Mouse (Mus musculus) heart, postnatal 4 days (tissue): ENCODE measurements around the gene Fam57b. TPM values are rescaled to one million over a fixed set of nuclear protein-coding genes. Genes with fewer than 3 reads are reported as not detected.

Experiments
- total RNA-seq, 2 experiments: library from RNA; stranded (reverse); gene quantifications; 2 replicates each; pipeline ENCODE4 v1.2.3; 2021

Gene Fam57b
- total RNA-seq, 2 experiments from 2014 or later: 7.7 to 9.3 TPM

Other genes with a start within 250 kb of the Fam57b start
- 100 to 1,000 TPM; 159 to 161 TPM for gene Eif3c, start 231.3 kb upstream of the Fam57b start, total RNA-seq
- under 1 TPM; 0.21 to 0.95 TPM for gene Apobr, start 212.7 kb upstream of the Fam57b start, total RNA-seq
- gene Cln3, start 211.9 kb upstream of the Fam57b start, total RNA-seq: 10 to 100 TPM; 13.4 to 14.0 TPM
- not detected for gene Il27, start 202.7 kb upstream of the Fam57b start, total RNA-seq
- 1 to 10 TPM; 5.7 to 6.8 TPM for gene Nupr1, start 166.8 kb upstream of the Fam57b start, total RNA-seq
- 10 to 100 TPM; 30.9 to 33.2 TPM for gene Sgf29, start 148.4 kb upstream of the Fam57b start, total RNA-seq
- gene Sult1a1, start 121.2 kb upstream of the Fam57b start, total RNA-seq: 1 to 10 TPM; 5.5 to 6.6 TPM
- gene Bola2, start 102.3 kb upstream of the Fam57b start, total RNA-seq: 10 to 100 TPM; 56.8 to 57.3 TPM
- gene Slx1b, start 101.9 kb upstream of the Fam57b start, total RNA-seq: 1 to 10 TPM; 7.2 to 8.1 TPM
- 1 to 10 TPM; 8.4 to 9.2 TPM for gene Coro1a, start 89.9 kb upstream of the Fam57b start, total RNA-seq
- gene Mapk3, start 38.1 kb upstream of the Fam57b start, total RNA-seq: 10 to 100 TPM; 80.3 to 90.9 TPM
- gene Gdpd3, start 31.3 kb upstream of the Fam57b start, total RNA-seq: 1 to 10 TPM; 3.7 to 4.2 TPM
- 10 to 100 TPM; 31.8 to 34.0 TPM for gene Ypel3, start 20.7 kb upstream of the Fam57b start, total RNA-seq
- gene Tbx6, start 16.2 kb upstream of the Fam57b start, total RNA-seq: under 1 TPM in 1 of 2 experiments, not detected in 1; 0.26 TPM
- 10 to 100 TPM; 67.6 to 76.6 TPM for gene Ppp4c, start 5.2 kb upstream of the Fam57b start, total RNA-seq
- not detected for gene 4930451I11Rik, start 34.0 kb downstream of the Fam57b start, total RNA-seq
- gene Doc2a, start 49.7 kb downstream of the Fam57b start, total RNA-seq: not detected
- gene Hirip3, start 64.3 kb downstream of the Fam57b start, total RNA-seq: 10 to 100 TPM; 22.8 to 26.1 TPM
- 10 to 100 TPM; 33.5 to 34.1 TPM for gene Ino80e, start 64.7 kb downstream of the Fam57b start, total RNA-seq
- gene Taok2, start 87.0 kb downstream of the Fam57b start, total RNA-seq: 10 to 100 TPM; 65.0 to 66.5 TPM
- gene Tmem219, start 125.2 kb downstream of the Fam57b start, total RNA-seq: 10 to 100 TPM; 12.9 to 14.7 TPM
- 10 to 100 TPM; 10.4 to 10.7 TPM for gene Kctd13, start 131.2 kb downstream of the Fam57b start, total RNA-seq
- under 1 TPM in 1 of 2 experiments, not detected in 1; 0.36 TPM for gene Asphd1, start 151.9 kb downstream of the Fam57b start, total RNA-seq
- 10 to 100 TPM; 18.6 to 21.2 TPM for gene Sez6l2, start 152.9 kb downstream of the Fam57b start, total RNA-seq
- 10 to 100 TPM; 69.2 to 72.1 TPM for gene Cdipt, start 178.2 kb downstream of the Fam57b start, total RNA-seq
- under 1 TPM; 0.24 to 0.29 TPM for gene Cdiptos, start 178.4 kb downstream of the Fam57b start, total RNA-seq
- gene Mvp, start 217.0 kb downstream of the Fam57b start, total RNA-seq: 10 to 100 TPM; 27.2 to 28.4 TPM
- 1 to 10 TPM; 1.2 to 1.9 TPM for gene Pagr1b, start 218.8 kb downstream of the Fam57b start, total RNA-seq
- gene Pagr1a, start 219.7 kb downstream of the Fam57b start, total RNA-seq: 10 to 100 TPM; 10.4 to 14.8 TPM
- 10 to 100 TPM; 10.0 to 18.2 TPM for gene Gm42742, start 223.4 kb downstream of the Fam57b start, total RNA-seq
- 1 to 10 TPM; 1.6 to 2.0 TPM for gene Prrt2, start 223.5 kb downstream of the Fam57b start, total RNA-seq
- 100 to 1,000 TPM; 152 TPM for gene Maz, start 229.4 kb downstream of the Fam57b start, total RNA-seq
- gene Kif22, start 244.8 kb downstream of the Fam57b start, total RNA-seq: 10 to 100 TPM; 43.2 to 48.6 TPM